Mouse (Mus musculus) A20 (cell line): ENCODE data around the gene Dguok.

Experiments
- DNase-seq: peaks from one replicate; pipeline ENCODE4 v3.0.0-alpha.2; 2011; ENCODE audit warnings: low read depth, low spot score

Dguok gene

GRCm38 (mm10) chr6:83456131-83456983 lies 50.4 kb downstream of the Dguok start:
- peak; percentile 84 for DNase-seq

- peak; percentile 48 for DNase-seq
Measured at GRCm38 (mm10) chr6:83455328-83456130, 51.2 kb downstream of the Dguok start.

GRCm38 (mm10) chr6:83453706-83454105 lies 53.1 kb downstream of the Dguok start:
- no peak for DNase-seq

GRCm38 (mm10) chr6:83450451-83451303 lies 56.1 kb downstream of the Dguok start:
- DNase-seq: peak; percentile 20

- no peak for DNase-seq
Measured at GRCm38 (mm10) chr6:83449440-83449839, 57.3 kb downstream of the Dguok start.

GRCm38 (mm10) chr6:83448911-83449310 lies 57.9 kb downstream of the Dguok start:
- no peak for DNase-seq

GRCm38 (mm10) chr6:83447031-83447430 lies 59.7 kb downstream of the Dguok start:
- DNase-seq: no peak

- DNase-seq: no peak
Measured at GRCm38 (mm10) chr6:83445796-83446195, 61.0 kb downstream of the Dguok start.

- no peak for DNase-seq
Measured at GRCm38 (mm10) chr6:83443441-83444340, 63.1 kb downstream of the Dguok start.

GRCm38 (mm10) chr6:83442639-83443038 lies 64.1 kb downstream of the Dguok start:
- no peak for DNase-seq

GRCm38 (mm10) chr6:83441259-83442061 lies 65.3 kb downstream of the Dguok start:
- DNase-seq: no peak

- DNase-seq: no peak
Measured at GRCm38 (mm10) chr6:83440510-83441258, 66.1 kb downstream of the Dguok start.

- no peak for DNase-seq
Measured at GRCm38 (mm10) chr6:83440197-83440509, 66.6 kb downstream of the Dguok start.

- DNase-seq: no peak
Measured at GRCm38 (mm10) chr6:83439781-83440180, 67.0 kb downstream of the Dguok start.

GRCm38 (mm10) chr6:83439119-83439767 lies 67.5 kb downstream of the Dguok start:
- DNase-seq: no peak

GRCm38 (mm10) chr6:83438584-83438983 lies 68.2 kb downstream of the Dguok start:
- DNase-seq: no peak

- no peak for DNase-seq
Measured at GRCm38 (mm10) chr6:83437802-83438201, 69.0 kb downstream of the Dguok start.

- no peak for DNase-seq
Measured at GRCm38 (mm10) chr6:83437225-83437624, 69.5 kb downstream of the Dguok start.

GRCm38 (mm10) chr6:83436547-83436946 lies 70.2 kb downstream of the Dguok start:
- peak; percentile 30 for DNase-seq
